Mouse (Mus musculus): ENCODE measurements around the gene Skil. TPM values are rescaled to one million over a fixed set of nuclear protein-coding genes. Genes with fewer than 3 reads are reported as not detected.

Gene Skil
- total RNA-seq (2021): 10 to 100 TPM; 36.1 to 38.7 TPM
- long read RNA-seq, experiment 1, partial matches to known transcripts: 1 of 3 reads
- long read RNA-seq, experiment 1, other reads (novel, unspliced or antisense): 1 of 3 reads
- long read RNA-seq, experiment 2, full-length matches to known transcripts: 1 of 3 reads
- long read RNA-seq, experiment 2, partial matches to known transcripts: 1 of 3 reads
- long read RNA-seq, experiment 2, other reads (novel, unspliced or antisense): 1 of 3 reads

DNA sequence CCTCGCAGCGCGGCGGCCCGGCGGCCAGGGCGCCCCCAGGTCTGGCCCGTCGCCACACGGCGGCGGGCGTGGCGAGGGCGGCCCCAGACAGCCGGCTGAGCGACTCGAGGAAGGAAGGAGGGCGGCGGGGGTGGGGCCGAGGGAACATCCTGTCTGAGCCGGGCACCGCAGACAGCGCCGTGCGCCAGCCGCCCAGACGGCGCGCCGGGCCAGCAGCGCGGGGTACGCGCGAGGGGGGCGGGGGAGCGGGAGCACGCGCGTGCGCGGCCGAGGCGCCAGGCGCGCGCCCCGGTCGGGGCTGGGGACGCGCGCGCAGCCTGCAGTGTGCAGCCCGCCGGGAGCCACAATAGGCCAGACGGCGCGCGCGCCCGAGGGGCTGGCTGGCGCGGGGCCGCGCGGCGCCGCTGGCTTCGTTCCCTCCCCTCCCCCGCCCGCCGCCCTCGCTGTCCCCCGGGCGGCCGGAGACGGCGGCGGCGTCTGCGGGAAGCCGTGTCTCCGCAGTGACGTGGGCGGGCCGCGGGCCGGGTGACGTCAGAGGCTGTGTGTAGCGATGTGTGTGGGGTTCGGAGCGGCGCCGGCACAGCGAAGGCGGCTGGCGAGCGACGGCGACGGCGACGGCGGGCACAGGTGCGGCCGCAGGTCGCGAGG, at the start of gene Skil:
TSS of gene Skil (plus strand) at position 528 of the 648 bp plus-strand sequence.
- peak; percentile 97 to 98 for DNase-seq

DNA sequence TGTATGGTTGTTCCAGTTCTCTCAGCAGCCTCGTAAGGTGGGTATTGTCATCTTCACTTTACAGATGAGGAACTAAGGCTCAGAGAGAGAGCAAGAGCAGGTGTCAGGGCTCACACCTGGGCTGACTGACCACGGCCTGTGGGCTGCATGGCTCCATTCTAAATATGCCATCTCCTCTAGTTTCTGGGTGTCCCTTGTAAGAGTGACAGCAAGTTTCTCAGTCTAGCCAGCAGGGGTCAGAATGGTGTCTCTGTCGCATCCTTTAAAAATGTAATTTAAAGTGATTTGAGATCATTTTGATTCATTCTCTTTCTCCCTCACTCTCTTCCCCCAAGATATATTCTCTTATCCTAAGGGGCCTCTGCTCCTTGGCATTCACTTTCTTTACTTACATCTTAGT, 47.6 kb upstream of the Skil start:
- DNase-seq: peak in 1 of 2 experiments; percentile 13

DNA sequence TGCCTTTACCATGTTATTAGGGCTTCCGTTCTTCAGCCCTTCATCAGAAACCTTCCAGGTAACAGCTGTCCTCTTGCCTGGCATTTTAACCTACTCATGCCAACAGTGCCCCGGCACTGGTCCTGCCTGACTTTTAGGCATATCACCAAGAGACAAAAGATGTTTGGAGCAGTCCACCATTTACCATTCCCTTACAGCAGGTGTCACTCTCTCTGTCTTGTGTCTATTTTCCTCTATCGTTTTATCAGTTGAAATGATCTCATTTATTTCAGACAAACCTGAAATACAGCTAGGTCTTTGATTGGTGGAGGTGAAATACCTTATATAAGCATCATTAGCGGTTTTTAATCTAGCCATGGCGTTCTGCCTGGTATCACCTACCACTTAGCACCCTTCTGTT, 45.8 kb upstream of the Skil start:
- DNase-seq: no peak

DNA sequence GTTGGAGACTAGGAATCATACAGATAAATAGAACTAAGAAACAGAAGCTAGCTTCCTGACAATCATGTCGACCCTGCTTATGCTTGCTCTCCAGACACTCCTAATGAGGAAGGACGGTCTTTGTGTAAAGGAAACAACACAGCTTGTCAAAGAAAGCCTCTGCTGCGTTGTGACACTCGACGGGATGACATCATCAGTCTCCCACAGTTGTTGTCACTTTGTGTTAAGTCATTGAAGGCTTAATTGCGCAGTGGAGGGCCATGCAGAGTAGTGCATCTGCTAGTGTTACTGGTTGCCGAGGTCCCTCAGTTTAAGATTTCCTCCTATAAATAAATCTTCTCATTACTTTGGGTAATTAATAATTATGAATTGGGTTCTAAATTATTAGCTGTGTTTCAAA, 44.5 kb upstream of the Skil start:
- no peak for DNase-seq

DNA sequence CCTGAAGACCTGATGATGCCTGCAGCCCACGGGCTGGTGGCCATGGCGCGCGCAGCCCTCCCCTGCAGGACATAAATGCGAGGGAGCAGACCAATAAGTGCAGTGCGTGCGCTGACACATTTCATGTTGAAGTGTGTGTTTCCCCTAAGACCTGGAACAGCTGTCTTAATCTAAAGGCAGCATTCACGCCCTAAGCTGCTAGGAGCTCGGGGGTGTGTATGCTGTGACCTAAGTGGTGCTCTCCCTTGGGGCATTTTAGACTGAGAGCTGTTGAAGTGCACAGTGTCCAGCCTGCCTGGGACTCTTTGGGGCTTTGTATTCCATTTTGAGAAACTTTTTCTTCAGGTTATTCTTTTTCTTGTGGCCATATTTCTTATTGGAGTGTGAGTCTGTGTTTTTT, 43.1 kb upstream of the Skil start:
- DNase-seq: no peak

DNA sequence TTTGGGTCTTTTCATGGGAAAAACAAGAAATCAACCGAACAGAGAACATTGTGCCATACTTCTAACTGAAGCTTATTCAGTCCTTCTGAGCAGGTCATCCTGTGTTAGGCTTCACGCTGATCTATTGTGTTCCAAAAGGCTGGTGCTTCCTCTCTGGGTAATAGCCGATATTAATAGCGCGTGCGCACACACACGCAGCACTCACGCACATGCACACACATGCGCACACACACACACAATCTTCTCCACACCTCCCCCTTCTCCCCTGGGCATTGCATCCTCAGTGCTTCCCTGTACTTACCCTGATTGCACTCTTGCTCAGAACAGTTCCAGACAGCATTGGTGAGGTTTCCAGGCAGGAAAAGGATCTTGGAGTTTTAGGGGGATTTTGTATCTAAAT, 41.7 kb upstream of the Skil start:
- DNase-seq: no peak

DNA sequence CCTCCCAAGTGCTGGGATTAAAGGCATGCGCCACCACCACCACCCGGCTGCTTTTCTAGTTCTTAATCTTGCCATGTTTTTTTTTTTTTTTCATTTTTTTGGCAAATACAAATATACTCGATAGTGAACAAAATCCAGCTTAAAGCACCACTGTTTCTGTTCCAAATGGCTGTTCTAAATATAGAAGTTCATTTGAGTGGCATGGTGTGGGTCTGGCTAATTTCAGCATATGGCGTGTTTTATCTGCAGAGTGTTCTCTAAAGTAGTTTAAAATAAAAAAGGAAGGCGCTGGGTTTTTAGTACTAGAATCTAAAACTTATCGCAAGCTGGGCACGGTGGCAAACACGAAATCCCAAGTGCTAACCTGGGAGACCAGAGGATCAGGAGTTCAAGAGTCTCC, 40.0 kb upstream of the Skil start:
- no peak for DNase-seq

DNA sequence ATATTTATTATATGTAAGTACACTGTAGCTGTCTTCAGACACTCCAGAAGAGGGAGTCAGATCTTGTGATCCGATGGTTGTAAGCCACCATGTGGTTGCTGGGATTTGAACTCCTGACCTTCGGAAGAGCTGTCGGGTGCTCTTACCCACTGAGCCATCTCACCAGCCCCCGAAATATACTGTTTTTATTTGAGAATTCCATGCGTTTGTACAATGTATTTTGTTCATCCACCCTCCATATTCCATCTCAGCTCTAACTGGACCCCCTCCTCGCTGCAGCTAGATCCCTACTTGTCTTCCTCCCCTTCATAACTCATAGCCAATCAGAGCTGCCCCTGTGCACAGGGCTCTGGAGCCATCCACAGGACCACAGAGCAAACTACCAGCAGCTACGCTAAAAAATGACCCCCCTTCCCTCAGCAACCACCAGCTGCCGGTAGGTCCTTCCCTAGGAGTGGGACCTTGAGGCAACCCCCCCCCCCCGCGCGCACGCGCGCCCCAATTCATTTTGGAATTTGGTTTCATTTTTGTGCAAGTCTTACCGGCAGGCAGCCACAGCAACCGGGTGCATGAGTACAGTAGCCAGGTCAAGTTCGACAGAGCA, 38.7 kb upstream of the Skil start:
- DNase-seq: peak; percentile 36 to 56

DNA sequence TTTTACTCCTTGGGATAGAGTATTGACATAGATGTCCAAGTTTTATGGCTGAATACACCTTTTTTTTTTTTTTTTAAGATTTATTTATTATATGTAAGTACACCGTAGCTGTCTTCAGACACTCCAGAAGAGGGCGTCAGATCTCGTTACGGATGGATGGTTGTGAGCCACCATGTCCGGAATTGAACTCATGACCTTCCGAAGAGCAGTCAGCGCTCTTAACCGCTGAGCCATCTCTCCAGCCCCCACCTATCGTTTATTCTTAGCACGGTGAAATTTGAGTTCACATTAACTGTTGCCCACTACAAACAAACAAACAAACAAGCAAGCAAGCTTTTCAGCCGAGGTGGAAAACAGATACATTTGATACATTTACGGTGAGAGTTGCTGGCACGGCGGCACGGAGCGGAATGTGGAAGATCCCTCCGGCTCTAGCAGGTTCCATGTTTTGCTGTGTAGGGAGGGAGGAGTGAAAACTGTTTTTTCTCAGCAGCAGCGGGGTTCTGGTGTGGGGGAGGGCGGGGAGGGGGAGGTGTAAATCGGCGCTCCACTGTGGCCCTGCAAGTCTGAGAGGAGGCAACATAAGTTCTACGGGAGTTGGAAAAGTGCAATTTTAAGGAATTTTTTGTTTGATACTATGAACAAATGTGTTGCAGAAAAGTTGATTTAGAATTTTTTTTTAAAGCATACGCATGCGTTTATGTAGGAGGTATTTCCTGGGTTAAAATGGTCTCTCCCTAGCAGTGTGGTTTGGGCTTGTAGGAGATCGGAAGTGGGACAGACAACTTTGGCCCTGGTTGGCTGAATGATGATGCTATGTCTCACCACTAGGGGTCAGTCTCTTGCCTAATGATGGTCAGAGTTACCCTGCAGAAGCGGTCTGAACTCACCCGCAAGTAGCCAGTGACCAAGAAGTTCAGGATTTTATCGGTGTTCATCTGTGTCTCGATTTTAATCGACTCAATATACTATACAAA, 37.9 kb upstream of the Skil start:
- peak; percentile 71 to 81 for DNase-seq

DNA sequence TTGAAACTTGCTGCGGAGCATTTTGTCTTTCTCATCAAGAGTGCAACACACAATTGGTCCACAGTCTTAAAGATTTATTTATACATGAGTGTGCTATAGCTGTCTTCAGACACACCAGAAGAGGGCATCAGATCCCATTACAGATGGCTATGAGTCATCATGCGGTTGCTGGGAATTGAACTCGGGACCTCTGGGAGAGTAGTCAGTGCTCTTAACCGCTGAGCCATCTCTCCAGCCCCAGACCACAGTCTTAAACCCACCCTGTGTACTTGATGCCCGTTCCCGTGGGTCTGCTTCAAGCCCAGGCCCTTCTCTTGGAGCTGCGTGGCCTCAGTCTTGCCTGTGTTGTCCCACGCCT, 34.1 kb upstream of the Skil start:
- DNase-seq: no peak

DNA sequence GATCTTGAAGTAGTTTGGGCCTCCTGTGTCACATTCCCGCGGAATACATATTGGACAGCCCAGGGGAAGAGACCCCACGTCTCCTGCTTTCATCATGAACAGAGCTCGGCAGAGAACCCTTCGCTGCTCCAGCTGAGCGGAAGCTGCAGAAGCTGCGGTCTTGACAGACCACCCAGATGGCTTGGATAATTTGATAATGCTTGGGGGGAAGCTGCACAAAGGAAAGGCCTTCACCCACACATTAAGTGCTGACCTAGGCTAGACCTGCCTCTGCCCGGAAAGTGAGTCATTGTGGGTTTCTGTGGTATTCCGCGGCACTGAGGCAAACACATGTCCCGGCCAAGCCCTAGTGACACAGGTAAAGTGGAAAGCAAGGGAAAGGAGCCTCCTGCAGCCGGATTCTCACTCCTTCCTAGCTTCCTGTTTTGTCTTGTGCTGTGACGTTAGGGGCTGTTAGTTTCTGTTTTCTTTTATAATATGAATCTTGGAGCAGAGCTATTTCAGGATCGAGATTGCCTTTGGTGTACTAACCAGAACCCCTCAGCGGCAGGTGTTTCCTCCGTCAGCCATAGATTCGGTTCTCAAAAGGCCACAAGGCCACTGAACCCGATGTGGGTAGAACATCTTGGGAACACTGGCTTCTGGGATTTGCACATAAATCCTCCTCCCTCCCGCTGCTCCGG, 33.6 kb upstream of the Skil start:
- peak; percentile 19 to 30 for DNase-seq

DNA sequence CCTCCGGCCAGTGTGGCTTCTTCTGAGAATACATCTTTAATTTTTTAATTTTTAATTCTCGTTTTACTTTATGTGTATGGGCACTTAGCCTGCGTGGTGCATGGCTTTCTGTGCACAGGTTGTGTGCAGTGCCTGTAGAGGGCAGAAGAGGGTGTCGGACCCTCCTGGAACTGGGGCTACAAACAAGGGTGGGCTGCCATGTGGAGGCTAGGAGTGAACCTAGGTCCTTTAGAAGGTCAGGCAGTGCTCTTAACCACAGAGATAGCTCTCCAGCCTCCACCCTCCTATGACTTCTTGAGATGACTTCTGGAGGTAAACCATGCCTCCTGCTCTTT, 33.1 kb upstream of the Skil start:
- DNase-seq: peak in 1 of 2 experiments; percentile 25

DNA sequence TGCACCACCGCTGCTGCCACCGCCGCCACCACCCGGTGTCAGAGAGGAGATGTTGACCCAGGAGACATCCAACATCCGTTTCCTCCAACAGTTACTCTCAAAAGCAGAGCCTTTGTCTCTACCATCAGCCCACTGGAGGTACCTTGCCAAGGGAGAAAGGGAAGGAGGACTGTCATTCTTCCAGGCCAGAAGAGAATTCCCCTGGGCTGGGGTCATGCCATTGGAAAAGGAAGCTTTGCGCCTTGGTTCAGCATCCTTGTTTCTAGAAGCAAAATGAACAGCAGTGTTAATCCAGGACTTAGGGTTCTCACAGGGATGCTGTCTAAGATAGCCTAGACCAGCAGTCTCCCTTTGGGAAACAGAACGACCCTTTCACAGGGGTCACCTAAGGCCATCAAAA, 32.5 kb upstream of the Skil start:
- DNase-seq: no peak

DNA sequence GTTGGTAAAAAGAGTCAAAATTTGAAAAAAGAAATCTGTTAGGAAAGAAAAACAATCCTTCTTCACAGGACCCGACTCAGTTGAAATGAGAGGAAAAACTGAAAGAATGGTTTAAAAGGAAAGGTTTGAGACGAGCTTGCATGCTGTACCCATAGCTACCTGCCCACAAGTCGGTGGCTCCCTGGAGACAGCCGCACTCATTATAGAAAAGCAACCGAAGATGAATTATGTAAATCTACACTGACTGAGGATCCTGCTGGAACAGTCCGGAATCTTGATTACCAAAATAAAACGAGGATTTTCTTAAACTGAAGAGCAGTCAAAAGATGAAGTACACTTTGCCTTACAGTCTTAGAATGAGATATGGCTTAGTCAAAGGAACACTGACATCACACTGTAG, 26.4 kb upstream of the Skil start:
- DNase-seq: no peak

DNA sequence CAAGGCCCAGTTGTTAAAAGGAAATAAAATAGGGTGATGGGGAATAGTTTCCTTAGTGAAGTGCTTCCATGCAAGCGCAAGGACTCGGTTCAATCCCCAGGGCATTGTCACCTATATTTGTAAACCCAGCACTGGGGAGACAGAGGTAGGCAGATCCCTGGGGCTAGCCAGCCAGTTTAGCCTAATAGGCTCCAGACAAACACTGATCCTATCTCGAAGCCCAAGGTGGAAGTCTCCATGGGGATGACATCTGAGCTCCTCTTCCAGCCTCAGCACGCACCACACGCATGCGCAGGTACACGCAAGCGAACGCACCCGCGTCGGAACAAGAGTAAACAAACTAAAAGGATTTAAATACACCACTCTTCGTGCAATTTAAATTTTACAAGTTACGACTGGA, 23.1 kb upstream of the Skil start:
- no peak for DNase-seq

DNA sequence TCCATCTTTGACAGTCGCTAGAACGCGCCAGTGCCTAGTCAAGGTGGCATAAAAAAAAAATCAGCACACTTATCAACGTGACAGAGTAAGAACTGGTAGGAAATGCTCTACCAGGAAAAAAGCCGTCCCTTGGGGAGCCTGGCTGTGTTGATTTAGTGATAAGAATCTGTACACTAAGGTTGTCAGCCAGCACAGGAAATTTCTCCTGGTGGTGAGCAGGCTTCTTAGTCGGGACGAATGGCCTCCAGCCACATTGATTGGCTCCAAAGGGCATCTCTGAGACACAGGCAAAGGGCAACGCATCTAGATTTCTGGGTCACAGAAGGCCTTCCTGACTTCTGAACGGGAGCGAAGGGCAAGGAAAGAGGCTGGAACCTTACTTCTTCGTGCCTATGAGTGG, 19.1 kb upstream of the Skil start:
- DNase-seq: peak in 1 of 2 experiments; percentile 33

DNA sequence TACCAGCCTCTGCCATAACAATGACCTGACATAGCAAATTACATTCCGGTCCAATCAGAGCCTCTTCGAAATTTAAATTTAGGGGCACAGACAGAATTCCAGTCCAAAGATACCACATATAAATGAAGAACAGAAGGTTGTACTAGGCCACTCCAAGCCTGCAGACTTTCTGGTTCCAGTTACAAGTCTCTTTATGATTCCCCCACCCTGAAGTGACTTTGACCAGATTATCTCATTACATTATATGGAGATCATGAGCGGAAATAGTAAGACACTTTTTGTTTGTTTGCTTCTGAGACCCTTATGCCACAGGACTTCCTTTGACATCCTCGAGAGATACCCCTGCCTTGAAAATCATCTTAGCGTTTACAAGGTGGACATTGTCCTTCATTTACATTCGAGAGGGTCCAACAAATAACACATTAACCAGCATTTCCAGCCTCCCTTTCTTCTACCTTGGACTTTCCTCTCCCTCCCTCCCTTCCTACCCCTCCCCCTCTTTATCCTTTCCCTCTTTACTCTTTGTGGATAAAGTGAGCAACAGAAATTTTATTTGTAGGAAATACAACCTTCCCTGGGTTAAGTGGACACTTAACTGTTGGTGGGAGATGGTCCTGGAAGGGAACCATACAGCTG, 17.7 kb upstream of the Skil start:
- no peak for DNase-seq

DNA sequence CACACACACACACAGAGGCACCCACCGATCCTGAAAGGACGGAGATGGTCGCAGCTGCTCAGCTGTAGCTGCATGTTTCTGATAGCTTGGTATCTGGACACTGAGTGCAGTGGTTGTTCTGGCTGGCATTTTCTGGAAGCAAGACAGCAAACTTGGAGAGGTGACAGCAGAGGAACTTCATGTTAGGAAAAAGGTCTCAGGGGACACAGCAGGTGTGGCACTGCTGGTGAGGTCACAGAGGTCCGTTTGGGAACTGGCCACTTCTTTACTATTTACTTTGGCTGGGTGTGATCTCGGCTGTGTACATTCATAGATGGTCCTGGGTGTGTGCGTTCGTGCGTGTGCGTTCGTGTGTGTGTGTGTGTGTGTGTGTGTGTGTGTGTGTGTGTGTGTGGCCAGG, 15.4 kb upstream of the Skil start:
- DNase-seq: no peak

DNA sequence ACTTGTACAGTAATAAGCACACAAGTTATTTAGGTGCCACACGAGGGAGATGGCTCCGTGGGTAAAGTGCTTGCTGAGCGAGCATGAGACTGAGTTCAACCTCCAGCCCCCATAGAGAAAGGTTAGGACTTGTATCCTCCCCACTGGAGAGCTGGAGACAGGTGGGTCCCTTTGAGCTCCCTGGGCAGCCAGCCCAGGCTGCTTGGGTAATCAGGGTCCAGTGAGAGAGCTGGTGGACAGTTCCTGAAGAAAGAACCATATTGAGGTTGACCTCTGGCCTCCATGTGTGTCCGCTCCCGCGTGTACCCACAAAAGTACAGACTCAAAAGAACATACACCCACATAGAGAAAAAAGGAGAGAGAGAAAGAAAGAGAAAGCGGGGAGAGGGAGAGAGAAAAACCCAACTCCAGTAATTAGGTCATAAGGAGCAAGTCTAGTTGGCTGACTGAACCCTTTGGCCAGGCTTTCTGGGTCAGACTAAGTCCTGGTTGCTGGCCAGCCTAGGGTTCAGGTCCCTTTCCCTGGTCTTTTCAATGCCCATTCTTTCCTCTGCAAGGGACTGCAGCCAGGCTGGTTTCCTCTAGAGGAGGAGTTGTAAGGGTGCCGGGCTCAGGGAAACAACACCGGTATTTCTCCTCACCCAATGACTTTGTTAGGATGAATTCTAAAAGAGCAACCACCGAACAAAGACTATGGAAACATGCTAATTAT, 13.9 kb upstream of the Skil start:
- peak in 1 of 2 experiments; percentile 51 for DNase-seq

DNA sequence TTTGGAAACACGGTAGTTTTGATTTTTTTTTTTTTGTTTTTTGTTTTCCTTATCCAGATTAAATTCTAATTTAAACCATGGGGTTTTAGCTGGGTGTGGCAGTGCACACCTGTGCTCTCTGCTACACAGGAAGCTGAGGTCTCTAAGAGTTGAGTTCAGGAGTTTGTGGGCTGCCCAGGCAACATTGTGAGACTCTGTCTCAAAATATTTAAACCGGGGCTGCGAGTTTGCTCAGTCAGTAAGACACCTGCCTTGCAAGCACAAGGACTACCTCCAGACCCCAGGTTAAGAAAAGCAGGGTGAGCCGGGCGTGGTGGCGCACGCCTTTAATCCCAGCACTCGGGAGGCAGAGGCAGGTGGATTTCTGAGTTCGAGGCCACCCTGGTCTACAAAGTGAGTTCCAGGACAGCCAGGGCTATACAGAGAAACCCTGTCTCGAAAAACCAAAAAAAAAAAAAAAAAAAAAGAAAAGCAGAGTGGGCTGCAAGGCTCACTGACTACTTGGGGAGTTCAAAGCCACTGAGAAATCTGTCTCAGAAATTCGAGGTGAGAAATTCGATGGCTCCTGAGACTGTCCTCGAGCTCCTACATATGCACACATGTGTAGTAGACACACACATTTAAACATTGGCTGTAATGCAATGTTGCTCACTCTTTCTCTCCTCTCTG, 11.9 kb upstream of the Skil start:
- DNase-seq: no peak
